Mouse (Mus musculus): ENCODE measurements at regions not wholly inside any gene's neighbourhood (a gene's known extent, or its start where the extent isn't known, plus 50 kb on each side); places are given as distances from the start of the nearest gene placed in this dataset.

DNA sequence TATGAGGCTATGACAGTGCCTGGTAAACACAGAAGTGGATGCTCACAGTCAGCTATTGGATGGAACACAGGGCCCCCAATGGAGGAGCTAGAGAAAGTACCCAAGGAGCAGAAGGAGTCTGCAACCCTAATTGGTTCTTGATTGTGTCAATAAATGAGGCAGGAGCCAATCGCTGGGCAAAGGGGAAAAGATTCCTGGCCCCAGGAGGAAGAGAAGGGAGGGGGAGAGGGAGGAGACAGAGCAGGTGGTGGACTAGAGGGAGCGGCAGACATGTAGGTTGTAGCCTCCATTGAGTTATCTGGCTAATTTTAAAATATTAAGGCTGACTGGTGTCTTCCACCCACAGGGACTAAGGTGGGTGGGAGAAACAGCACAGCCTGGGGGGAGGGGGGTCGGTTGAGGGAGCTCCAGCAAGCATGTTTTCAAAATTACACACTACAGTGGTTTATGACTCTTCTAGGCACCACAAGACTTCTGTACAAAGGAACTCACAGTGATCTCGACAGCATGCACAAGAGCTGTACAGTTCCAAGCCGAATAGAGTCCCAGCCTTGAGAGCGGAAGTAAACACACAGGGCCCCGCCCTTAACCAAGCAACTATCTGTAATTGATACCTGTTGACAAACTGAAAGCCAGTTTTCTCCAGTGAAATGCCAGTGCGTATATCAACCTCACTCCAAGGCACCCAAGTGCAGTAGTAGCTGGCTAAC, 497.6 kb upstream of the Acvr2a start:
- TF ChIP-seq POLR2A (IDR thresholded peaks at IDR 0.05; ENCODE audit: insufficient read depth, low read length) (no peak), EP300 (IDR thresholded peaks at IDR 0.05; ENCODE audit: insufficient read depth, low read depth, low read length) (no peak)

Data from ES-Bruce4 (cell line).